Mouse (Mus musculus) telencephalon, adult 2 months (tissue): ENCODE measurements around the gene Cx3cr1.
"Not testable (repeated sequence)": the region's sequence is repeated elsewhere in the genome, so short reads cannot be mapped to it uniquely, and the experiment has no call there.

Experiments
- DNase-seq: peaks from one replicate; pipeline ENCODE4 v3.0.0-alpha.2; 2011; ENCODE audit warnings: low read depth, low spot score

Gene Cx3cr1

GRCm38 (mm10) chr9:120027401-120028151 lies 42.1 kb downstream of the Cx3cr1 start:
- peak; percentile 51 for DNase-seq

- no peak for DNase-seq
Observed at GRCm38 (mm10) chr9:120024625-120025024, 45.1 kb downstream of the Cx3cr1 start.

- no peak for DNase-seq
Observed at GRCm38 (mm10) chr9:120024171-120024570, 45.5 kb downstream of the Cx3cr1 start.

GRCm38 (mm10) chr9:120023086-120023811 lies 46.4 kb downstream of the Cx3cr1 start, which contains the start of gene Xirp1:
Gene Xirp1, minus strand, starts transcription at chr9:120023598.
- no peak for DNase-seq

GRCm38 (mm10) chr9:120021164-120021563 lies 48.5 kb downstream of the Cx3cr1 start:
- DNase-seq, result no peak

GRCm38 (mm10) chr9:120020285-120020890 lies 49.3 kb downstream of the Cx3cr1 start:
- DNase-seq, result peak; percentile 49

GRCm38 (mm10) chr9:120016956-120017355 lies 52.7 kb downstream of the Cx3cr1 start:
- no peak for DNase-seq

- no peak for DNase-seq
Observed at GRCm38 (mm10) chr9:120014828-120015227, 54.9 kb downstream of the Cx3cr1 start.

GRCm38 (mm10) chr9:120013251-120013820 lies 56.3 kb downstream of the Cx3cr1 start:
- DNase-seq, result no peak

- DNase-seq, result no peak
Observed at GRCm38 (mm10) chr9:120012781-120013180, 56.9 kb downstream of the Cx3cr1 start.

GRCm38 (mm10) chr9:120012161-120012560 lies 57.5 kb downstream of the Cx3cr1 start:
- DNase-seq, result not testable (repeated sequence)

GRCm38 (mm10) chr9:120011533-120011932 lies 58.1 kb downstream of the Cx3cr1 start:
- DNase-seq, result peak; percentile 80

GRCm38 (mm10) chr9:120010781-120011511 lies 58.7 kb downstream of the Cx3cr1 start:
- DNase-seq, result peak; percentile 90

- no peak for DNase-seq
Observed at GRCm38 (mm10) chr9:120009871-120010270, 59.8 kb downstream of the Cx3cr1 start.

GRCm38 (mm10) chr9:120009226-120009841 lies 60.3 kb downstream of the Cx3cr1 start:
- no peak for DNase-seq

- no peak for DNase-seq
Observed at GRCm38 (mm10) chr9:120007833-120008232, 61.8 kb downstream of the Cx3cr1 start.

- DNase-seq, result no peak
Observed at GRCm38 (mm10) chr9:120005936-120006335, 63.7 kb downstream of the Cx3cr1 start.

- DNase-seq, result no peak
Observed at GRCm38 (mm10) chr9:120002893-120003292, 66.8 kb downstream of the Cx3cr1 start.

GRCm38 (mm10) chr9:120001945-120002725 lies 67.5 kb downstream of the Cx3cr1 start:
- DNase-seq, result no peak

GRCm38 (mm10) chr9:120000761-120001160 lies 68.9 kb downstream of the Cx3cr1 start:
- DNase-seq, result no peak
